21 mouse cellular contexts compared by ENCODE assay signal in the genomic region with DNA sequence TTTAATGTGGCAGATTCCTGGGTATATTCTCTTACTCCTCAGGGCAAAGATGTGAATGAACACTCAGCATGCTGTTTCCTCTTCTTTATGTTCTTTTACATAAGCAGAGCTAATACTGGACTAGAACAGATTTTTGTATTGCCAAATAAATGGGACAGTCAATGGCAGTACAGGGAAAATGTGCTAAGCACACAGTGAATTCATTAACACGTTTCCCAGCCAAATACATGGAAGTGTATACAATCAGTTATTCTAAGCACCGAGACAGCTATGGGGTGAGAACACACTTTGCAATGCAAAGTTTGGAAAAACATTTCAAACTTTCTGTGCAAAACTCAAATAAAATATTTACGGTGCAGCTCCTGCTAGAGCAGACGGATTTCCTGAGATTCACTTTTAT.
"Had no signal": no experiment of that assay in that cellular context is flagged by ENCODE, and none has a peak within 500 bp of the region (broad histone marks: within the 10 kb centered on the region; RNA-seq: fewer than 3 reads in every experiment).

No protein-coding gene starts in this region.

- H3K9ac ChIP-seq: limb, embryonic 15.5 days; liver, embryonic 14.5 days; liver, postnatal 0 days; lung, embryonic 14.5 days; midbrain, embryonic 12.5 days; midbrain, embryonic 15.5 days; neural tube, embryonic 12.5 days; neural tube, embryonic 15.5 days had no signal

- H3K9me3 ChIP-seq: limb, embryonic 15.5 days; midbrain, embryonic 12.5 days; midbrain, embryonic 15.5 days; neural tube, embryonic 12.5 days; neural tube, embryonic 15.5 days had no signal

- H3K4me2 ChIP-seq: limb, embryonic 15.5 days; liver, embryonic 11.5 days; lung, embryonic 14.5 days; midbrain, embryonic 12.5 days; midbrain, embryonic 15.5 days; neural tube, embryonic 12.5 days; neural tube, embryonic 15.5 days had no signal

- DNase-seq: kidney, adult 2 months; kidney, postnatal 25 days; layer of hippocampus, adult 9-11 months; liver, postnatal 0 days; lung, embryonic 14.5 days; right cerebral cortex, adult 18-20 months; right cerebral cortex, postnatal 14 days; right cerebral cortex, postnatal 4 days; thymus, postnatal 25 days had no signal

- H3K4me3 ChIP-seq: layer of hippocampus, adult 2 months; limb, embryonic 15.5 days; midbrain, embryonic 12.5 days; midbrain, embryonic 15.5 days; neural tube, embryonic 12.5 days; neural tube, embryonic 15.5 days had no signal

- H3K36me3 ChIP-seq: limb, embryonic 15.5 days; midbrain, embryonic 12.5 days; midbrain, embryonic 15.5 days; neural tube, embryonic 12.5 days; neural tube, embryonic 15.5 days had no signal

- H3K27ac ChIP-seq: kidney, postnatal 0 days; layer of hippocampus, adult 2 months; limb, embryonic 15.5 days; liver, embryonic 14.5 days; macrophage; midbrain, embryonic 12.5 days; midbrain, embryonic 15.5 days; neural tube, embryonic 12.5 days; neural tube, embryonic 15.5 days; stomach, postnatal 0 days had no signal

- H3K4me1 ChIP-seq: midbrain, embryonic 15.5 days; neural tube, embryonic 12.5 days had no signal

- H3K27me3 ChIP-seq: limb, embryonic 15.5 days; midbrain, embryonic 12.5 days; midbrain, embryonic 15.5 days; neural tube, embryonic 12.5 days; neural tube, embryonic 15.5 days had no signal

- ATAC-seq: liver, postnatal 0 days; lung, postnatal 0 days; midbrain, embryonic 15.5 days had no signal
